Mouse (Mus musculus): ENCODE measurements around the gene Mief1.

DNA sequence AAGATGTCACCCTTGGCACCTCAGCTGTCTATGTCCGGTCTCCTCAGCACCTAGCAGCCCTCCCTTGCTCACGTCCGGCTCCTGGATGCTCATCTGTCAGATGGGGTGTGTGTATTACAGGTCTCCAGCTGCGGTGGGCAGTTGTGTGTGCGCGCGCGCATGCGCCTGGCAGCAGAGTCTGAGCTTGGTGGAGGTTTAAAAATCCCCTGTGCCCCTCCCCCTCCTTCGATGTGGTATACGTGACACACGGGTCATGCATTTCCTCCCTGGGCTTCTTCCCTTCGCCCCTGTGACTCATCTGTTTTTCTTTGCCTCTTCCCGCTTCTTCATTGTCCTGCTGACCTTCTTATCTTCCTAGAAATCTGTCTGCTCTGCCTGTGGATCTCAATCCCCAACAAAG, 14.6 kb upstream of the Mief1 start:
- TF ChIP-seq MYOD1 (IDR thresholded peaks at IDR 0.05; ENCODE audit: control insufficient read depth in 1 of 3, insufficient read length in 2 of 3, low read depth in 2 of 3) (no peak), POLR2A (IDR thresholded peaks at IDR 0.05; ENCODE audit: insufficient read length, low read depth) (peak; percentile 50), E2F4 (IDR thresholded peaks at IDR 0.05; ENCODE audit: insufficient read depth) (no peak), USF1 (IDR thresholded peaks at IDR 0.05; ENCODE audit: low read depth) (no peak), MAX (IDR thresholded peaks at IDR 0.05; ENCODE audit: low read depth) (peak; percentile 26)

Data from myocyte (in vitro differentiated cells).